Mouse (Mus musculus): ENCODE results near the gene Mrpl28. TPM values are rescaled to one million over a fixed set of nuclear protein-coding genes. Genes with fewer than 3 reads are reported as not detected.

Gene Mrpl28
- polyA plus RNA-seq, 1 experiment from 2014 or later = 225 TPM

Other genes with a start within 250 kb of the Mrpl28 start
- gene Mettl26, start 248.4 kb upstream of the Mrpl28 start, polyA plus RNA-seq (2014; fragmentation: Nextera tagmentation; extraction: Ambion mirVana) = 83.9 and 85.3 TPM in 2 replicates
- gene Wfikkn1, start 242.6 kb upstream of the Mrpl28 start, polyA plus RNA-seq (2014; fragmentation: Nextera tagmentation; extraction: Ambion mirVana) = 0.99 and 1.2 TPM in 2 replicates
- 17.2 and 20.4 TPM in 2 replicates for gene Rab40c, start 203.8 kb upstream of the Mrpl28 start, polyA plus RNA-seq (2014; fragmentation: Nextera tagmentation; extraction: Ambion mirVana)
- gene Pigq, start 178.6 kb upstream of the Mrpl28 start, polyA plus RNA-seq (2014; fragmentation: Nextera tagmentation; extraction: Ambion mirVana) = 51.5 and 77.2 TPM in 2 replicates
- 0.28 and 0.43 TPM in 2 replicates for gene Nhlrc4, start 178.5 kb upstream of the Mrpl28 start, polyA plus RNA-seq (2014; fragmentation: Nextera tagmentation; extraction: Ambion mirVana)
- gene A930017K11Rik, start 170.9 kb upstream of the Mrpl28 start, polyA plus RNA-seq (2014; fragmentation: Nextera tagmentation; extraction: Ambion mirVana) = 2.8 and 4.4 TPM in 2 replicates
- 27.1 and 35.3 TPM in 2 replicates for gene Capn15, start 137.7 kb upstream of the Mrpl28 start, polyA plus RNA-seq (2014; fragmentation: Nextera tagmentation; extraction: Ambion mirVana)
- 15.0 and 24.2 TPM in 2 replicates for gene Rab11fip3, start 53.9 kb upstream of the Mrpl28 start, polyA plus RNA-seq (2014; fragmentation: Nextera tagmentation; extraction: Ambion mirVana)
- 24.6 and 35.1 TPM in 2 replicates for gene Decr2, start 33.2 kb upstream of the Mrpl28 start, polyA plus RNA-seq (2014; fragmentation: Nextera tagmentation; extraction: Ambion mirVana)
- 107 and 146 TPM in 2 replicates for gene Nme4, start 27.9 kb upstream of the Mrpl28 start, polyA plus RNA-seq (2014; fragmentation: Nextera tagmentation; extraction: Ambion mirVana)
- 2.5 and 2.6 TPM in 2 replicates for gene Tmem8, start 10.2 kb upstream of the Mrpl28 start, polyA plus RNA-seq (2014; fragmentation: Nextera tagmentation; extraction: Ambion mirVana)
- gene Axin1, start 15.2 kb downstream of the Mrpl28 start, polyA plus RNA-seq (2014; fragmentation: Nextera tagmentation; extraction: Ambion mirVana) = 8.9 and 10.2 TPM in 2 replicates
- gene Pdia2, start 75.6 kb downstream of the Mrpl28 start, polyA plus RNA-seq (2014; fragmentation: Nextera tagmentation; extraction: Ambion mirVana) = 0.38 and 0.46 TPM in 2 replicates
- 5.2 and 5.9 TPM in 2 replicates for gene Rgs11, start 79.5 kb downstream of the Mrpl28 start, polyA plus RNA-seq (2014; fragmentation: Nextera tagmentation; extraction: Ambion mirVana)
- gene Arhgdig, start 84.3 kb downstream of the Mrpl28 start, polyA plus RNA-seq (2014; fragmentation: Nextera tagmentation; extraction: Ambion mirVana) = 6.3 and 6.9 TPM in 2 replicates
- 27.9 and 40.4 TPM in 2 replicates for gene Fam234a, start 120.7 kb downstream of the Mrpl28 start, polyA plus RNA-seq (2014; fragmentation: Nextera tagmentation; extraction: Ambion mirVana)
- 87.8 and 108 TPM in 2 replicates for gene Luc7l, start 129.4 kb downstream of the Mrpl28 start, polyA plus RNA-seq (2014; fragmentation: Nextera tagmentation; extraction: Ambion mirVana)